Mouse (Mus musculus) heart, embryonic 10.5 days (tissue): ENCODE measurements around the gene Katnbl1. TPM values are rescaled to one million over a fixed set of nuclear protein-coding genes. Genes with fewer than 3 reads are reported as not detected.

Experiments used
- DNase-seq: peaks from one replicate; pipeline ENCODE4 v3.0.0-alpha.2; 2017; ENCODE audit warnings: low spot score
- H3K27ac ChIP-seq: fragments of 300-500 bp; sonication (generic); 2 replicates; pipeline ENCODE4 v1.5.1; 2016; ENCODE audit warnings: mild to moderate bottlenecking
- H3K27me3 ChIP-seq: fragments of 300-500 bp; sonication (generic); 2 replicates; pipeline ENCODE4 v1.6.1; 2016; ENCODE audit warnings: mild to moderate bottlenecking; ENCODE audit not compliant: poor library complexity, insufficient read depth, severe bottlenecking
- H3K36me3 ChIP-seq: fragments of 300-500 bp; sonication (generic); 2 replicates; pipeline ENCODE4 v1.6.1; 2016; ENCODE audit warnings: mild to moderate bottlenecking, moderate library complexity
- H3K4me1 ChIP-seq: fragments of 300-500 bp; sonication (generic); 2 replicates; pipeline ENCODE4 v1.6.1; 2016; ENCODE audit warnings: mild to moderate bottlenecking
- H3K4me3 ChIP-seq: fragments of 300-500 bp; sonication (generic); 2 replicates; pipeline ENCODE4 v1.5.1; 2016; ENCODE audit warnings: mild to moderate bottlenecking, moderate library complexity
- H3K9me3 ChIP-seq: fragments of 300-500 bp; sonication (generic); 2 replicates; pipeline ENCODE4 v1.6.1; 2016; ENCODE audit warnings: mild to moderate bottlenecking, moderate library complexity
- WGBS: fragments of 180-500 bp; shearing (Covaris S2); methylation state at CpG from one replicate; pipeline ENCODE4 v1.1.7; 2016; 5-methylcytosine and 5-hydroxymethylcytosine counted together
- polyA plus RNA-seq: library from polyadenylated mRNA; unstranded; fragments of >200 nt; fragmentation: Nextera tagmentation; extraction: Ambion mirVana; gene quantifications from 2 replicates; pipeline ENCODE4 v1.2.1, GENCODE M21; 2016

The Katnbl1 gene
- polyA plus RNA-seq, 1 experiment from 2014 or later, result 36.6 TPM

- no peaks in the 10 kb centered on the region for H3K9me3 ChIP-seq
- peak within 1 kb of the TSS; percentile 89 for H3K27ac ChIP-seq
- DNase-seq, result peak; percentile 96
- H3K27me3 ChIP-seq, result no peaks in the 10 kb centered on the region
- peaks cover 23% of the 10 kb centered on the region for H3K36me3 ChIP-seq
- 1% methylated on average over 46 of the region's 46 CpGs for WGBS
- H3K4me3 ChIP-seq, result peak within 1 kb of the TSS; percentile 89
- H3K4me1 ChIP-seq, result peaks cover 13% of the 10 kb centered on the region
Measured at GRCm38 (mm10) chr2:112367726-112368673, 11.0 kb upstream of the Katnbl1 start, which contains the start of gene Emc4. Gene Emc4, minus strand, starts transcription at chr2:112368027.

- WGBS, result 68% methylated on average over 5 of the region's 5 CpGs
- Histone ChIP-seq H3K9me3 (no peaks in the 10 kb centered on the region), H3K27me3 (no peaks in the 10 kb centered on the region), H3K27ac (no peak overlapping the region), H3K4me3 (no peak overlapping the region), H3K36me3 (0 out of 2 replicates have a peak, but pooled peaks cover 5% of the 10 kb centered on the region), H3K4me1 (peaks cover 13% of the 10 kb centered on the region)
- DNase-seq, result no peak
Measured at GRCm38 (mm10) chr2:112369941-112370340, 9.1 kb upstream of the Katnbl1 start.

GRCm38 (mm10) chr2:112373141-112373540, 5.9 kb upstream of the Katnbl1 start:
- Histone ChIP-seq H3K27ac (no peak overlapping the region), H3K9me3 (no peaks in the 10 kb centered on the region), H3K27me3 (no peaks in the 10 kb centered on the region), H3K36me3 (no peaks in the 10 kb centered on the region), H3K4me3 (no peak overlapping the region), H3K4me1 (peaks cover 4% of the 10 kb centered on the region; the same call in 1 of the 2 replicates)
- WGBS, result 56% methylated on average over 4 of the region's 4 CpGs
- DNase-seq, result no peak

- 0 out of 2 replicates have a peak, but pooled peaks cover 4% of the 10 kb centered on the region for H3K4me1 ChIP-seq
- no peak for DNase-seq
- H3K4me3 ChIP-seq, result no peak overlapping the region
- no peak overlapping the region for H3K27ac ChIP-seq
- no peaks in the 10 kb centered on the region for H3K27me3 ChIP-seq
- H3K36me3 ChIP-seq, result no peaks in the 10 kb centered on the region
- no peaks in the 10 kb centered on the region for H3K9me3 ChIP-seq
- 37% methylated on average over 5 of the region's 5 CpGs for WGBS
Measured at GRCm38 (mm10) chr2:112374610-112375009, 4.4 kb upstream of the Katnbl1 start.

- H3K36me3 ChIP-seq, result no peaks in the 10 kb centered on the region
- peak overlapping the region; percentile 98 for H3K4me3 ChIP-seq
- H3K4me1 ChIP-seq, result peaks cover 7% of the 10 kb centered on the region; the same call in 1 of the 2 replicates
- H3K27me3 ChIP-seq, result no peaks in the 10 kb centered on the region
- H3K27ac ChIP-seq, result peak overlapping the region; percentile 98
- no peak for DNase-seq
- no peaks in the 10 kb centered on the region for H3K9me3 ChIP-seq
- 58% methylated on average over 8 of the region's 8 CpGs for WGBS
Measured at GRCm38 (mm10) chr2:112380131-112380530, 1.1 kb downstream of the Katnbl1 start.

- H3K27me3 ChIP-seq, result no peaks in the 10 kb centered on the region
- H3K27ac ChIP-seq, result no peak overlapping the region
- peaks cover 7% of the 10 kb centered on the region; the same call in 1 of the 2 replicates for H3K4me1 ChIP-seq
- 89% methylated on average over 1 of the region's 1 CpGs for WGBS
- no peaks in the 10 kb centered on the region for H3K9me3 ChIP-seq
- no peak for DNase-seq
- no peaks in the 10 kb centered on the region for H3K36me3 ChIP-seq
- no peak overlapping the region for H3K4me3 ChIP-seq
Measured at GRCm38 (mm10) chr2:112381219-112381618, 2.2 kb downstream of the Katnbl1 start.

GRCm38 (mm10) chr2:112390843-112391242, 11.8 kb downstream of the Katnbl1 start:
- Histone ChIP-seq H3K27ac (no peak overlapping the region), H3K27me3 (no peaks in the 10 kb centered on the region), H3K4me3 (no peak overlapping the region), H3K36me3 (no peaks in the 10 kb centered on the region), H3K9me3 (no peaks in the 10 kb centered on the region), H3K4me1 (0 out of 2 replicates have a peak, but pooled peaks cover 6% of the 10 kb centered on the region)
- WGBS, result 92% methylated on average over 5 of the region's 5 CpGs
- no peak for DNase-seq

GRCm38 (mm10) chr2:112391346-112392000, 12.5 kb downstream of the Katnbl1 start:
- H3K4me1 ChIP-seq, result peaks cover 9% of the 10 kb centered on the region; the same call in 1 of the 2 replicates
- no peak overlapping the region for H3K27ac ChIP-seq
- no peaks in the 10 kb centered on the region for H3K27me3 ChIP-seq
- H3K9me3 ChIP-seq, result no peaks in the 10 kb centered on the region
- H3K4me3 ChIP-seq, result no peak overlapping the region
- H3K36me3 ChIP-seq, result no peaks in the 10 kb centered on the region
- WGBS, result 83% methylated on average over 4 of the region's 4 CpGs
- no peak for DNase-seq

- 83% methylated on average over 1 of the region's 1 CpGs for WGBS
- no peak overlapping the region for H3K4me3 ChIP-seq
- H3K36me3 ChIP-seq, result no peaks in the 10 kb centered on the region
- no peak for DNase-seq
- no peak overlapping the region for H3K27ac ChIP-seq
- H3K9me3 ChIP-seq, result no peaks in the 10 kb centered on the region
- H3K4me1 ChIP-seq, result peaks cover 12% of the 10 kb centered on the region; the same call in 1 of the 2 replicates
- H3K27me3 ChIP-seq, result no peaks in the 10 kb centered on the region
Measured at GRCm38 (mm10) chr2:112392689-112393088, 13.7 kb downstream of the Katnbl1 start.

GRCm38 (mm10) chr2:112393958-112394357, 14.9 kb downstream of the Katnbl1 start:
- no peak for DNase-seq
- H3K27me3 ChIP-seq, result no peaks in the 10 kb centered on the region
- H3K4me1 ChIP-seq, result peaks cover 12% of the 10 kb centered on the region; the same call in 1 of the 2 replicates
- H3K4me3 ChIP-seq, result no peak overlapping the region
- no peaks in the 10 kb centered on the region for H3K9me3 ChIP-seq
- H3K36me3 ChIP-seq, result no peaks in the 10 kb centered on the region
- H3K27ac ChIP-seq, result no peak overlapping the region

GRCm38 (mm10) chr2:112396649-112397048, 17.6 kb downstream of the Katnbl1 start:
- Histone ChIP-seq H3K4me1 (peaks cover 6% of the 10 kb centered on the region; the same call in 1 of the 2 replicates), H3K36me3 (no peaks in the 10 kb centered on the region), H3K27me3 (no peaks in the 10 kb centered on the region), H3K27ac (no peak overlapping the region), H3K9me3 (no peaks in the 10 kb centered on the region), H3K4me3 (no peak overlapping the region)
- WGBS, result 40% methylated on average over 1 of the region's 1 CpGs
- no peak for DNase-seq

- peaks cover 41% of the 10 kb centered on the region for H3K36me3 ChIP-seq
- DNase-seq, result no peak
- no peaks in the 10 kb centered on the region for H3K9me3 ChIP-seq
- 89% methylated on average over 3 of the region's 3 CpGs for WGBS
- no peak overlapping the region for H3K27ac ChIP-seq
- H3K4me1 ChIP-seq, result no peaks in the 10 kb centered on the region
- H3K4me3 ChIP-seq, result no peak overlapping the region
- H3K27me3 ChIP-seq, result no peaks in the 10 kb centered on the region
Measured at GRCm38 (mm10) chr2:112407030-112407429, 28.0 kb downstream of the Katnbl1 start.

GRCm38 (mm10) chr2:112425308-112425707, 46.3 kb downstream of the Katnbl1 start:
- H3K36me3 ChIP-seq, result no peaks in the 10 kb centered on the region
- no peak for DNase-seq
- no peaks in the 10 kb centered on the region for H3K4me1 ChIP-seq
- no peak overlapping the region for H3K4me3 ChIP-seq
- no peaks in the 10 kb centered on the region for H3K27me3 ChIP-seq
- no peaks in the 10 kb centered on the region for H3K9me3 ChIP-seq
- no peak overlapping the region for H3K27ac ChIP-seq
- 62% methylated on average over 3 of the region's 3 CpGs for WGBS
